Mouse (Mus musculus): ENCODE results near the gene Topors.

Topors gene

DNA sequence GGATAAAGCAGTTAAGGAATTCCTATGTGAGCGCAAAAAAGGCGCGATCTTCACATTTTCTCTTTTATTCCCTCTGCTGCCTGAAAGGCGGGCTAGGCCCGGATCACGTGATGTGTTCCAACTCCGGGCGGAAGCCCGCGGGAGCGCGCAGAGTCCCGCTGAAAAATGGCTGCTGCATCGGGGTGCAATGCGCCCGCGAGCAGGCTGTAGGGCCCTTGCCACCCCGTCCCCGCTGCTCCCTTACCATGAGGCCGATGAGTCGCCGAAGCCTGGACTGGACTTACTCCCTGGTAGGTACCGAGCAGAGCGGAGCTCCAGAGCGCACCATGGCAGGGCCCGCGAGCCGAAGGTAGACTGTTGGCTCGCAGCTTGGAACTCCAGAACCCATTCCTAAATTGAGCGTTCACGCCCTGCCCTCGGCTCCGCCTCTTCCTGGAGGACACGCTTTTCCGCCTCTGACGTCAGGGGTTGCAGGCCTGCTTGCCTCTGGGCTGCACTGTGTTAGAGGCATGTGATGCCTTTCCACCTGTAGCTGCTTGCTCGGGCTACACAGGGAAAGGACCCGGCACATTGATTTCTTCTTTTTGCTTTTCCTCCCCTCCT lies at the start of gene Topors, which contains the start of gene Smim27:
Topors (minus strand) TSS at position 421 of the 603 bp plus-strand sequence.
Smim27 (plus strand) TSS at position 150 of the 603 bp plus-strand sequence.
- peak; percentile 97 to 99 for DNase-seq (ENCODE audit: inconsistent age in 2 of 2, low spot score in 1 of 2)

DNA sequence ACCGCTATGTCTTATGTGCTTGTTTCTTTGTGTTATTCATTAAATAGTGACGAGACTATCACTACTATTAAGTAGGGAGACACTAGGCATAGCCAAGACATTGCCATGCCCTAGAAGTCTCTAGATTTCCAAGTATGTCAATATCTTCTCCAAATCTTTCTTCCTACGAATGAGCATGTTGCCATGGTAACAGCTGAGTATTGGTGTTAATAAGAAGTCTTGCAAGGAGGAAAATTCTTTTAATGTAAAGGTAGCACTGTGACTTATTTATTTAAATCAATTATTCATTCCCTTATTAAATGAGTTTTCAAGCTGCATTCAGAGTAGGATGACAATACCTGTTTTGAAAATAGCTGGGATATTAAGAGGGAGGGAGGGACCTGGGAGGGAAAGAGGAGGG lies 47.8 kb upstream of the Topors start:
- no peak for DNase-seq (ENCODE audit: inconsistent age in 2 of 2, low spot score in 1 of 2)

GRCm38 (mm10) chr4:40313026-40313425 lies 43.4 kb upstream of the Topors start:
- DNase-seq (ENCODE audit: inconsistent age in 2 of 2, low spot score in 1 of 2), result no peak

DNA sequence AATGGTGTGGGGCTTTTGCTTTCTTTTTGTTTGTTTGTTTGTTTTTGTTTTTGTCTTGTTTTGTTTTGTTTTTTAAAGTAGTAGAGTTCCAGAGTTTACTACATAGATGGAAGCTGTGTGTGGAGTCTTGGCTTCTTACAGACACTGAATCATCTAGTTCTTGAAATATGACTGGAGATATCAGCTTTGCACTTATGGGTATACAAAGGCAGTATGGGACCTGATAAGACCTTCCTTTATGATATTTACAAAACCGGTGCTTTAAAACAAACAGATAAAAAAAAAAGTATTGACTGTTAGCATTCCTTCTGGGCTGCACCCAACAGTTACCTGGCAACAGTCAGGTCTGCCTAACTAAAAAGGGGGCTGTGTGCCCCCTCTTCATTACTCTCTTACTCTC lies 42.6 kb upstream of the Topors start:
- no peak for DNase-seq (ENCODE audit: inconsistent age in 2 of 2, low spot score in 1 of 2)

- DNase-seq (ENCODE audit: inconsistent age in 2 of 2, low spot score in 1 of 2), result peak in 1 of 2 experiments; percentile 30
Measured at GRCm38 (mm10) chr4:40310796-40311383, 41.2 kb upstream of the Topors start.

DNA sequence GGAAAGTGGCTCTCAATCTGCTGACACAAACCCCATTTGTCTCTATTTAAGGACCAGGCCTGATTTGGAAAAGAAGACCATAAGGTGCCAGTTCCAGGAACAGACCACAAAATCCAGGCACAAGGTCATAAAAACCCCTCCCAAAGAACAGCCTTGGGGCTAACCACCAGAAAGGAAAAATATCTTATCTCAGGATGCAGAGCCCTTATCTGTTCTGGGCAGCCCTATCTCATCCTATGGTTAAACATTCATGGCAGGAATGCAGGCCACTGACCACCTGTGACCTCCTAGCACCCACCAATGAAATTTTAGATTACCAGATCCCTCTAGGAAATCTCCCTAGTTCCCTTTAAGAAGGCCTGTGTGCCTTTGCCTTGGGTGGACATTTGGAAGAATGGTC lies 40.0 kb upstream of the Topors start:
- DNase-seq (ENCODE audit: inconsistent age in 2 of 2, low spot score in 1 of 2), result no peak

DNA sequence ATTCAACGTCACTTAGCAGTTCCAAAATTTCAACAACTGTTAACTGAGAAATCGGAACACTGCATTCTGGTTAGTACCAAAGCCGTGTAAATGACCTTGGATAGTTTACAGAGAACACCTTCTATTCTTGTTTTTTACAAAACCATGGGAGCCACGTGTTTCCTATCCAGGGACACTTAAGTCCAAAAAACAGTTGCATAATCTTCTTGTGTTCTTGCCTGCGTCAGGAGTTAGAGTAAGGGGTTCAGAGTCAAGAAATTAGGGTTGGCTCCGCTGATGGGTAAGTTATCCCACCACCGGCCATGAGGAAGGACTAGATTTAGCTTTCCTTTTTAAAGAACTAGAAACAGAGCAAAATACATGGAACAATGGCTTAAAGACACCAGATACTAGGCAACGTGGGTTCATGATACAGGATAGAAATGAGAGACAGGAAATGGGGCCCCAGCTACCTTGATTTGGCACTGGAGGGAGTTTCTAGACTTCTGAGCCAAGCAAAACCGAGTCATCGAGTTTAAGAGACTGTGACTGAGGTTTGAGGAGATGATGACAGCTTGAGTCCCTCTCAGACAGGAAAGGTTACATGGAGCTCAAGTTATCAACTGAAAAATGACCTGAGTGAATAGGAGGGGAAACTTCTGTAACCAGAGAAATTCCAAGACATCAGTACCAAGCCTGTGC lies 32.9 kb upstream of the Topors start:
- no peak for DNase-seq (ENCODE audit: inconsistent age in 2 of 2, low spot score in 1 of 2)

DNA sequence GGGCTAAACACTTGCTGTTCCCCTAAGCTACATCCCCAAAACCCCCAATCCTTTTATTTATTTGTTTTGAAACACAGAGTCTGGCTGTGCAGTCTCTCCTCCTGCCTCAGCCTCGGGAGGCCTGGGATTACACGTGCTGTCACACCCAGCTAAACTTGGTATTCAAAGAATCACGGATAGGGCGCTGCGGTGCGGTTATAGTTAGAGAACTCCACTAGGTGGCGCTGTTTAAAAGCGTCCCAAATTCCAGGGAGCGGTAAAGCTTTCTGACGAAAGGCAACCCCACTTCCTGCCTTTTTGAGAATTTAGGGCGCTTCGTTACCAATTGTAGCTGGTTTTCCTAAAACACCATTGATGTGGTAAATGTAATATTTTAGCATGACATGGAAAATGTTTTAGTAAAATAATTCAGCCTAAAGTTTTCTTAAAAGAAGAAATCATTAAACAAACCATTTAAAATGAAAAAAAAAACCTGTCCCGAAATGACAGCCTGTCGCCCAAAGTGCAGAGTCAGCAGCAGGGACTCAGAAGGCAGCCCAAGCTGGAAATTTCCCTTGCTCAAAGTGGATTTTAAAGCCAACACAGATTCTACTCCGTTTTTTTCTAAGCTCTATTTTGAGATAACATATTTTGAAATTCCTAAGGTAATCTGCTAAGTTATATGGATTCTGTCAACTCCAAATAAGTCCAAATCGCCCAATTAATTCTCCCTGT lies 31.6 kb upstream of the Topors start:
- peak; percentile 67 to 92 for DNase-seq (ENCODE audit: inconsistent age in 2 of 2, low spot score in 1 of 2)

GRCm38 (mm10) chr4:40299169-40299568 lies 29.5 kb upstream of the Topors start:
- no peak for DNase-seq (ENCODE audit: inconsistent age in 2 of 2, low spot score in 1 of 2)

- DNase-seq (ENCODE audit: inconsistent age in 2 of 2, low spot score in 1 of 2), result peak; percentile 37 to 69
Measured at GRCm38 (mm10) chr4:40291511-40291910, 21.9 kb upstream of the Topors start.

- peak; percentile 17 to 80 for DNase-seq (ENCODE audit: inconsistent age in 2 of 2, low spot score in 1 of 2)
Measured at GRCm38 (mm10) chr4:40289046-40289445, 19.4 kb upstream of the Topors start.

- DNase-seq (ENCODE audit: inconsistent age in 2 of 2, low spot score in 1 of 2), result no peak
Measured at GRCm38 (mm10) chr4:40287415-40287814, 17.8 kb upstream of the Topors start.

DNA sequence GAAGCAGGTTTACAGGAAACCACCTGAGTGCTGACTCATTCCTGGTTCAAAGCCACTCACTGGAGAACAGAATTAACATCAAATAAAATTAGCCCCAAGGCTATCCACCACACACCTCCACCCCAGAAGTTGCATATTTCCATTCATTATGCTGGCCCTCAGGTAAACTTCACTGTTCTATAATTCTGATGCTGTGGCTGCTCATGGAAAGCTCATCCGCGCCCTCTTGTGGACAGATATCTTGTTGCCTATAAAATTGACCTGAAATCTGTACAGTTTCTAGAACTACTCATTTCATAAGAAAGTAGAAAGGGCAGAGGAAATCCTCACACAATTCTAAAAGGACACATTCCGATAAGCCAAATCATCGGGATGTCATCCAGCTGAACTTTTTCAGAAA lies 15.9 kb upstream of the Topors start:
- DNase-seq (ENCODE audit: inconsistent age in 2 of 2, low spot score in 1 of 2), result peak; percentile 70 to 93

DNA sequence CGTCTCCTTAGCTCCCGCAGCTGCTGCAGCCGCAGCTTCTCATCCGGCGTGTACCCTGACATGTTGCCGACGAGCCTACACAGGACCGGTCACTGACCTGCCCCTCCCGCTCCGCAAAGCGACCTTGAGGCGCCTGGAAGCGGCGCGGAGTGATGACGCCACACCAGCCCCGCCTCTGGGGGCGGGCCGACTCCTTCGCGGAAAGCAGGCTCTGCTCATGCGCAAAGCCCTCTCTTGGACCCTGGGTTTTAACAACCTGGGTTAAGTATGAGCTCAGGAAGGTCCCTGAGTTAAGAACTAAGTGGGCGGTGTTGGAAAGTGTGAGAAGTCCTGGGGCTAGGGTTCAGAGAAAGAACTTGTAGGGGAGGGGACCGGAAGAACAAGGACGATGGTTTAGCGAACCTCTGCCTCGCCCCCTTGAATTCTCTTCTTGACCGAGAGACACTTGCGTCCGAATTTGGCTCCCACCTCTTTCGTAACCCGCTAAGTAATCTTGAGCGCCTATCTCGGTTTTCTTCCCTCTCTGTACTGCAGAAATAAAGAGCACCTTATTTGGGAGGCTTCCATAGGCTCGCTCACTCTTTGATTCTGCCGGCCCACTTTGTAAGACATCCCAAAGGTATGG lies 9.7 kb upstream of the Topors start, which contains the start of gene Ndufb6:
Ndufb6 (minus strand) TSS at position 146 of the 625 bp plus-strand sequence.
- peak; percentile 96 to 99 for DNase-seq (ENCODE audit: inconsistent age in 2 of 2, low spot score in 1 of 2)

DNA sequence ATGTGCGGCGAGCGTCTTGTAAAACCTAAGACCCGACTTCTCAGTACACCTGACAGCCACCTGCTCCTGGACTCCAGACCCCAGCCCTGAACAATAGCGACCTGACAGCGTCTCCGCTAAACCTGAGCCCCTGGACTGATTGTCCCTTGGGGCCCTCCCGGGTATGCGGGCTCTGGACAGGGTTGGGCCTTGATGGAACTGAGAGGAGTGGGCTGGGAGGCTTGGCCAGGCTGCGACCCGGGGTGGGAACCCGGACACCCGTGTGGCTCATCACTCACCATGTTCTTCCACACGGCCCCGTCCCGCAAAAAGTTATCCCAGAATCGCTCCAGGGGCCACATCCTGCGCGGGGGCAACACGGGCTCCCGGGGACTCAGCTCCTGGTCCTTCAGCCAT lies 9.2 kb upstream of the Topors start:
- no peak for DNase-seq (ENCODE audit: inconsistent age in 2 of 2, low spot score in 1 of 2)

- no peak for DNase-seq (ENCODE audit: inconsistent age in 2 of 2, low spot score in 1 of 2)
Measured at GRCm38 (mm10) chr4:40268835-40269234, 815 bp downstream of the Topors start.

GRCm38 (mm10) chr4:40268204-40268813 lies 1.3 kb downstream of the Topors start:
- DNase-seq (ENCODE audit: inconsistent age in 2 of 2, low spot score in 1 of 2), result peak; percentile 94 to 98

- peak in 1 of 2 experiments; percentile 75 for DNase-seq (ENCODE audit: inconsistent age in 2 of 2, low spot score in 1 of 2)
Measured at GRCm38 (mm10) chr4:40267681-40268080, 2.0 kb downstream of the Topors start.

GRCm38 (mm10) chr4:40264321-40264720 lies 5.3 kb downstream of the Topors start:
- no peak for DNase-seq (ENCODE audit: inconsistent age in 2 of 2, low spot score in 1 of 2)

GRCm38 (mm10) chr4:40254385-40255103 lies 15.1 kb downstream of the Topors start:
- DNase-seq (ENCODE audit: inconsistent age in 2 of 2, low spot score in 1 of 2), result no peak
